Mouse (Mus musculus) B cell, adult 2 months (primary cell): ENCODE results near the gene Tgfbr2.

Experiments
- DNase-seq, 2 experiments: peaks; one replicate each; pipeline ENCODE4 v3.0.0; 2022

Tgfbr2 gene

DNA sequence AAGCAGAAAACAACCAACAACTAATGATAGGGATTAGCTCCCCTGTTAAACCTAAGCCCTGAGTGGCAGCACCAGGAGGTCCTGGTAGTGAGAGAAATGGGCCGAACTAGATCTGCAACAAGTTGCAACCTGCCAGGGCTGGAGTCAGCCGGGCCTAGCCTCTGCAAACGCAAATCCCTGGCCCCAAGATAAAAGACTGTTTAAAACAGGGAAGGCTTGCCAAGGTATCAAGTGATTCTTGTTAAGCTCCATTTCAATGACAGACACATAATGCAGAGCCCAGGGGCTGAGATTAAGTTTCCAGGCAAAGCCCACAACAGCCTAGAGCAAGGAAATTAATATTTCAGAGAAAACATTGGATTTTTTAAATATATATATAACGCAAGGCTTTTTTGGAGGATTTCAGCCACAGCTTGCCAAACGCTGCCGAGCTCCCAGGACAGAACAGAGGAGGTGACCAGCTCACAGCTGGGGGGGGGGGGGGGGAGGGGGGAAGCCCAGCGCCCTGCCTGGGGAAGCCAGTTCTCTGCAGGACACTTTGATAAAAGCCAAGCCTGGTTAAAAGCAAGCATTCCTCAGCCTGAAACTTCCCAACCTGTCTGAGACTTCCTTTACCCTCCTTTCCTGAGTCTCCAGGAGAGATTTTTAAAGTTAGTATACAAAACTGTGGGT lies 24.3 kb downstream of the Tgfbr2 start:
- no peak for DNase-seq

DNA sequence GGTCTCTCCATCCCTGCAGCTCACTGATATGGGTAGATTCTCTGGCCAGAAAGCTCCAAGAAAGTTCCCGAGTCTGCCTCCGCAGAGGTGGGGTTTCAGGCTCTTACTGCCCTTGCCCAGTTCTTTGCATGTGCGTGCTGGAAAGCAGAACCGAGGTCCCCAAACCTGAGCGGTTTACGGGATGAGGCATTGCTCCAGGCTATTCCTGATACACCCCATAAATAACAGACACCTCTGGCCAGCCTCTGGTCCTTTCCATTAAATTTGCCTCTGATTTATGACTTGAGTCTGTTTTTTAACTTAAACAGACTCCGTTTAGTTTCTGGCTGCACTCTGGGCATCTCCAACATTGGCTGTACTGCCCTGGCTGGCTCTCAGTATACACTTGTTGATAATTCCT lies 26.4 kb downstream of the Tgfbr2 start:
- no peak for DNase-seq

DNA sequence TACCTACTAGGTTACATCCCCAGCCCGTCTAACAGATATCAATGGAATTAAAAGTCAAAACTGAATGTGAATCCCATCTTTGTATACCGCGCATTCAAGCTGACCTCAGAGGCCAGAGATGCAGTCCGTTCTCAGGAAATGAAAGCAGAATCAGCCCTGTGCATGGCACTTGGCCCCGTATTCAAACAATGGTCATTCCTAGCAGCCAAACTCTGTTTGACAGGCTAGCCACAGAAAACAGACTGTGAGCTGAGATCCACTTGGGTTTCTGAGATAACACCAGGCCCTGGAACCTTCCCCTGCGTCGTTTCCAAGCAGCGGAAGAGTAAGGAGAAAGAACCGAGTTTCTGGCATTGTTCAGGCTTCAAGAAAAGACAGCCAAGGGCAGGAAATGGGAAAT lies 28.9 kb downstream of the Tgfbr2 start:
- DNase-seq: no peak

DNA sequence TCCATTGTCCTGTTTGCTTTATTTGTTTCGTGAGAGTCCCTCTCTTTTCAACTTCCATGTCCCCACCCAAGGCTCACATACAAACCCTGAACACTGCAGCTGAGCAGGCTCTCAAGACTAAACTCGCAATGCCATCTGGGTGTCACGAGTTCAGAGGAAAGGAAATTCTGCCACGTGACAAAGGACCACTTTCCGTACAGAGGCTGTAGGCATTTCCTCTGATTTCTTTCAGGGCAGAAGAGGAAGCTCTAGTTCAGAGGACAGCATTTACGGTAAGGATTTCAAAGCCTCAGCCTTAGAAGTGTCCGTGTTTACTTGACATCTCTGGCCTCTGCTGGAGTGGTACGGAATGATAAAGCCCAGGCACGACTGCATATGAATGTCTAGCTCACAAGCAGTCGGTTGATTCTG lies 29.9 kb downstream of the Tgfbr2 start:
- peak; percentile 76 to 78 for DNase-seq

DNA sequence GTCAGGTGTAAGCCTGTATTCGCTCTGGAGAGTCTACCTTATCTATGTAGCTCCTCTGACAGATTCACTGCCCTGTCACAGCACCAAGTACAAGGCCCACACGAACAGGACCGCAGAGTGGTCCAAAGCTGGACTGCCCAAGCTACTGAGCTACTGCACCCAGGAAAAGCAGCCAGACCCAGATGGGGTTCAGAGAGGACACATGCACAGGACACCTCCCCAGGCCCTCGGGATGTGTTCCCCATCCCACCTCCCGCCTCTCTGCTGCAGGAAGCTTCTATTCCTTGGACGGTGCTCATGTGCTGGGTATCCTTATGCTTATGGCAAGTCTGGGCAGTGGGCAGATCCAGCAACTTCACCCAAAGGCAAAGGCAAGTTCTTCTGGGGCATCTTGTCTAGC lies 34.7 kb downstream of the Tgfbr2 start:
- DNase-seq: no peak

DNA sequence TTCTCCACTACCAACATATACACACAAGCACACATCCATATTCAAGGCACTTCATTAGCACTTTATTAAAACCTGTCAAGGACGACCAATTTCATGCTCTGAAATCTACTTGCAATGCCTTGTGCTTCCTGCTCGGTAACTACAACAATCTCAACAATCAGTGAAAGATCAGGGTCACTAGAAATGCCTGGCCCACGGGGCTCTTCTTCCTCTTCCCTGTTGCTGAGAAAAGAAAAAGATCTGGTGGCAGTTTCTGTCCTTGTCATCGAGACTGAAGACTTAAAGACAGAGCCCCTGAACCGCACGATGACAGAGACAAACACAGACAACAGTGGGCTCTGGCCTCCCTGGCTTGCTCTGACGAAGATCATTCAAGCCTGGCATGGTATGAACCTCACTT lies 35.6 kb downstream of the Tgfbr2 start:
- DNase-seq: peak; percentile 58 to 59

DNA sequence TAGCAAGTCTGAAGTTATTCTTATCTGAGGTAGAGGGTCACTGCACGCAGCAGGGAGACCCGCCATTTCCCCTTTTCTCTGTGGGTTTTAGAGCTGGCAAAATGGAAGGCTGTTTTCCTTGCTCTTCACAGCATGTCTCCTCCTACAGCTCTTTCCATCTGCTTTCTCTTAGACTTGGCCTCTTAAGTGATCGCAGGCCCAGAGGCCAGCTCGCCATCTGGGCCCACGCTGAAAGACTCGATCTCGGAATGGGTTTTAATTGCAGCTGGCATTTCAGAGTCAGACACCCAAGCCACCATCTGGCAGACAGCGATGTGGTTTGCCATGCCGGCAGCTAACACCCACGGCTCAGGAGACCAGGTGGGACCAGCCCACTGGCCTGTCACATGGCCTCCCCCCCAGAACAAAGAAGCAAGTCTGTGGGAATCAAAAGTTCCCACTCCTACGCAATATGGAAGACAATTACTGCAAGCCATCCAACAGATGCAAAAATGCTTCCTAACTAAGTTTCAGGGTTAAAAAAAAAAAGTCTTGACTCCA lies 36.5 kb downstream of the Tgfbr2 start:
- peak; percentile 55 to 59 for DNase-seq

DNA sequence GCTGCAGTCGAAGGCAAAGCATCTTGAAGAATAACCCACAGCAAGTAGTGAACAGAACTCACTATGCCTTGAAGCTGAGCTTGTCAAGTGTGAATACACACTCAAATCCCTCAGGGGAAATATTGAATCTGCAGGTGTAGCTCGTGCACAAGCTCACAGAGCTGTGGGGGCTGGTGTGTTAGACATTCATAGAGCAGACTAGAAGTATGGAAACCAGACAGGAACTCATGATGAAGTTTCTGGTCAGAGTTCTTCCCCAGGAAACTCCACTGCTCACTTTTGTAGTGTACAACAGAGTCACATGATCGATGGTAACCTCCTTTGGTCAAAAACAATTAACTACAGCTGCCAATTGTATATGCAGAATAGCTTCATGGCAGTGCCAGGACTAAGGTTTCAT lies 37.5 kb downstream of the Tgfbr2 start:
- no peak for DNase-seq

DNA sequence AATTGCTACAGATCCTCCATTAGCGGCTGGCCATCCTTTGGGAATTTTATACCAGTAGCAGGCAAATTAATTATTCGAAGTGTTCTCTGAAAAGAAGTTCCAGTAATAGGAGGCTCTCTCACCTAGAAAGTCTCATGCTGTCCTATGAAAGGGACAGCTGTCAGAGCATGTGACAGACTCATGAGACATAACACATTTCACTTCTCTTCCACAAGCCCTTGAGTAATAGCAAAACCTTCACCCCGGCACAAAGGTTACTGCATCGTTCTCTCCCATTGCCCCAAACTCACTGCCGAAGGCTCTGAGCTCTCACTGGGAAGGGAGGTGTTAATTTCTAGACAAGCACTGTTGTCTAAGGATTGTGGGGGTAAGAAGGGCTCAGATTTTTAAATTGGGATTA lies 38.3 kb downstream of the Tgfbr2 start:
- peak in 1 of 2 experiments; percentile 36 for DNase-seq

DNA sequence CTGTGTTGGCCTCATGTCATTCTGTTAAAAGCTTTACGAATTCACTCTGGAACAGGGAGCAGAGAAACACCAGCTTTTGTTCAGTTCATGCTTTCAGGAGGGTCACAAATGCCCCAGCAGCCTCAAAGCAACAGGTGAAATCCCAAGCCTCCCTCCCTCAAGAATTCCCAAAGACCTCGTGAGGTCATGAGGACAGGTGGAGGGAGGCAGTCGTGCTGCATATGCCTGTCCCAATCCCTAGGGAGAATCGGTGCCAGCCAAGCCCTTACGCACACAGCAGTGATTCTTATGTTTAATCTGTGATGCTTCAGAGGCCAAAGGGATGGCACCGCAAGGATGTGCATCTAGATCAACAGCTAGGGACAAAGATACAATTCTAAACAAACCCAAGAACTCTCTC lies 39.0 kb downstream of the Tgfbr2 start:
- no peak for DNase-seq

DNA sequence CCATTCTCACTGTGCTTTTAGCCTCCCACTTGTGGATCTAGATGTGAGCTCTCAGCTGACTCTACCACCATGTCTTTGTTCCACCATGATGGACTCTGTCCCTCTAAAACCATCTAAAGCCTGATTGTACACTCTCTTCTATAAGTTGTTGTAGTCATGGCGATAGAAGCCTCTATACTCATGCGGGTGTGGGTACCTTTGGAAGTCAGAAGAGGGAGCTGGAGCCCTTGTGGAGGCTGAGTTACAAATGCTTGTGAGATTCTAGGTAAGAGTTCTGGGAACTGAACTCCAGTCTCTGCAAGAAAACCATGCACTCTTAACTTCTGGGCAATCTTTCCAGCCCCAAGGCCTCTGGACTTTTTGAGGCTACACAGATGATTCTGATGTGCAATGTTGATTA lies 40.7 kb downstream of the Tgfbr2 start:
- DNase-seq: peak in 1 of 2 experiments; percentile 36

DNA sequence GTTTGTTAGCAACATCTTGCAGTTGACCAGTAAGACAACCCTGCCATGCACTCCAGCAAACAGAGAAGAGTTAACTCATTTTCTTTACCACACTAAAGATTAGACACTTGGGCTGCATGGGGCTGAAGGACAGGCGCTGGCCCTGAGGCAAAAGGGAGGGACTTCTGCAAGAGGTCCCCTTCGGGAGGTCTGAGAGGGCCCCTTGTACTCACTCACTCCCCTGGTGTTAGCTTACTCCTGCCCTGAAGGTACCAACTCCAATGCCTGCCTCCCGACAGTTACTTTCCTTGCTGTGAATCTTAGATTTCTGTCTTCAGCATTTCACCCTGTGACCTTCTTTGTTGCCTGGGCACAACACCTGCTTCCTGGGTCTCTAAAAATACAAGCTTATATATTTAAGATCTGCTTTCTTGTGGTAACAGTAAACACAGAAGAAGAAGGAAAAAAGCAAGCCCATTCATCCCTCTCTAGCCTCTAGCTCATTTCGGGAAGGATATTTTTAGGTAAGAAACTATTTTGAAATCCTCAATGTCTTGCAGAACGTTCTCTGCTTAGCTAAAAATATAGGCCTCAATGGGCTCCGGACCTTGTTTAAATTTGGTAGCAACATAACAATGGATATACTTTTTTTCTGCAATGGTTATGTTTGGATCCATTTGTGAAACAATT lies 41.7 kb downstream of the Tgfbr2 start:
- DNase-seq: no peak

DNA sequence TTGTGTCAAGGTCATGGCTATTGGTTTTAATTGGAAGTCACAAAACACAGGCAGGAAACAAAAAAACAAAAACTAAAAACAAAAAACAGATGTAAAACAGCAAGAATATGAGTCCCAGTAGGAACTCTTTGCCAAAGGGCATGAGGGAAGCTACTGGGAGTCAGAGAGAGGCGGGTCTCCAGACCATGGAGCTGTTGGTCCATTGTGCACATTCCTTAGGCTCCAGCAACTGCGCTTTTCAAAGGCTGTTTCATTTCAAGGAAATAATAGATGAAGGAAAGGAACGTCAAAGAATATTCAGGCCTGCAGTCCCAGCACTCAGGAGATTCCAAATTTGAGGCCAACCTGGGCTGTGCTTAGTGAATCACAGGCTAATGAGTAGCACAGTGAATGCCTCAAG lies 46.3 kb downstream of the Tgfbr2 start:
- DNase-seq: no peak

DNA sequence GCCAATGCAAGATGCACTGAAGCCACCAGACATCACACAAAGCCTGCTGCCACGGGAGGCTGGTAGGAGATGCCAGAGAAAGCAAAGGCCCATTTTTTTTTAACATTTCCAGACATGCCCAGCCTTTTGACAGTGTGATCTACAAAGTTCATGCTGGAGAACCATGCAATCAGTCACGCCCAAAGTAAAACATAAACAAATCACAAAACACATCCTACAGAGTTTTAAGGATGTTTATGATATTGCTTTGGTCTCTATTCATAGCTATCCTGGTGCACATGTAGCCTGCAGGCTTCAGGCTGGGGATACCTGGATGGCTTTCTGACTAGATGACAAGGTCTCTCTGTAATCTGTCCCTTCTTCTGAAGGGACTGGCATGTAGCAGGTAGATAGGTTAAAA lies 46.8 kb downstream of the Tgfbr2 start:
- no peak for DNase-seq

DNA sequence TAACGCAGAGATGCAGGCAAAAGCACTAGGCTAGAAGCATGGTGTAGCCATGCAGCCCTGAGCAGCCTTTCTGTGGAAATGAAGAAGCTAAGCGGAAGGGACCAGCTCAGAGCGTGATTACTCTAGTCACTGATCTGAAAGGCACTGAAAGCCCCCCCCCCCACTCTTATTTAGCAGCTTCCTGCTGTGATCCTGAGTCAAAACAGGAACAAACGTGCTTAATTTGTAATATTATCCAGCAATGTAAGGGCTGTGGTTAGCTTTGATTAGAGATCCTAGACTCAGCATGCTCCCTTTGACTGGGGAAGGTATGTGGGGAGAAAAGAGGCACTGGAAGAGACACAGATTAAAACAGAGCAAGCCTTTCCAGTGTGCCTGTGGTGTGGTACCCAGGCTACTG lies 48.7 kb downstream of the Tgfbr2 start:
- DNase-seq: no peak

DNA sequence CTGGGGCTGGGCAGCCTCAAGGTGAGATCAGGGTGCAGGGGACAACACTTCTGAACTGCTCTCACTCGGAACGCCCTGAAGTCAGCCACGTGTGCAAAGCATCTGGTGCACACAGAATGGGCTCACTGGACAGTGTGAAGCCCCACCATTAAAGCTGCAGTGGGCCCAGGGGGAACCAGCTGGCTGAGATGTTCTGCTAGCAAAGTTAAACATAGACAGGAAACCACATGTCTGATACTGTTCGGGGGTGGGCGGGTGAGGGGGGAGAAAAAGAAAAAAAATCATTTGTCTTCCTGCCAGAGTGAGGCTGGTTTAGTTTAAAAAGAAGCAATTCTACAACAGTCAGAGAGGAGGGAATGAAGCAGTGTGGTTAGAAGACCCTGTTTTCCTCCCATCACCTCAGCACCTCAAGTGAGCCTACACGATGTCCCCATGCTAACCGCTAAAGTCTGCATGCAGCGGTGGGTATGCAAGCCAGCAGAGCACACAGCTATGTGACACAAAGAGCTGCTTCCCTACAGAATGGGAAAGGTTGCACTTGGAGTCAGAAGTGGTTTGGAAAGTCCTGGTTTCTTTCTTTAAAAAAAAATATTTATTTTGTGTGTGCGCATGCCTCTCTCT lies 52.1 kb downstream of the Tgfbr2 start:
- DNase-seq: peak; percentile 52 to 55

DNA sequence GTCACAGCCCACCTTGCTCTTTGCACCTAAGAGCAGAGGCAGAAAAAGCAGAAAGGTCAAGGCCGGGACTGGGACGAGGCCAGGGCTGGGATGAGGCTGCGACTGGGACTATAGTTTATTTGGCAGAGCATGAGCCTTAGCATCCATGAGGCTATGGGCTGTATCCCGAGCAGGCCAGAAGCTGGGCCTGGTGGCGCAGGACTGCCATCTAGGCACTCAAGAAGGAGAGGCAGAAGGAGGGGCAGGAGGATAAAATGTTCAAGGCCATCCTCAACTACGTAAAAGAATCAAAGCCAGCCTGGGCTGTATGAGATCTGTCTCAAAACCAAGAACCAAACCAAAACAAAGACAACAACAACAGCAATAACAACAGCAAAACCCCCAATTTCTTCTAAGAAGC lies 52.6 kb downstream of the Tgfbr2 start:
- no peak for DNase-seq

DNA sequence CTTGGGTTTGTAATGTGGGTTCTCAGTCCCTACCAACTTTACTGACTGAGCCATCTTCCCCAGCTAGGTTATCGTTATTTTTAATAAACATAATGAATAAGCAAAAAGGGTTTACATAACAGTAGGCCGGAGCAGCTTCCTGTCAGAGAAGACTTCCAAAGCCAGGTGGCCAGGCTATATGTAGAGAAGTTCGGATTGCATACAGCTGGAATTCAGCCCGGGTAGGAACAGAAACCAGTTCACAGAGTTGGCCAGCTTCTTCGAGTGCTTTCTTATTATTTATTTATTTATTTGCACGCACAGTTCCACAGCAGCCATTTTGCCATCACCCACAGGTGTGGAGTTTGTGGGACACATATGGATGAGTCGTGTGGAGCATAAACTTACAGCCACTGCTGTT lies 53.7 kb downstream of the Tgfbr2 start:
- DNase-seq: no peak

DNA sequence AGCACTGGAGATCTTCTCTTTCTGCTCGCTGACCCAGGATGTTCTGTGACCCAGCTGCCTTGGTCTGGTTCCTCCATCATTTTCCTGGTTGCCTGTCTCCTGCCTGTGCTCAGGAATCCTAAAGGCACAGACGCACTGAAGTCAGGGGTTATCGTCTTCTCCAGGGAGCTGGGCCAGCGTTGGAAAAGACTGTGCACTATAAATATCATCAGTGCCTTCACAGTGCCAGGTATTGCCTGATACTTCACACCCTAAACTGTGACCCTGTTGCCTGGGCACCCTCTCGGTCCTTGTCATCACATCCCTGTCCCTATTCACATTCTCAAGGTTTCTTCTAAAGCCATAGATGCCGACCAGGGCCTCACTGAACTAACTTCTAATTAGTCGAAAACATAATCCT lies 55.2 kb downstream of the Tgfbr2 start:
- no peak for DNase-seq

DNA sequence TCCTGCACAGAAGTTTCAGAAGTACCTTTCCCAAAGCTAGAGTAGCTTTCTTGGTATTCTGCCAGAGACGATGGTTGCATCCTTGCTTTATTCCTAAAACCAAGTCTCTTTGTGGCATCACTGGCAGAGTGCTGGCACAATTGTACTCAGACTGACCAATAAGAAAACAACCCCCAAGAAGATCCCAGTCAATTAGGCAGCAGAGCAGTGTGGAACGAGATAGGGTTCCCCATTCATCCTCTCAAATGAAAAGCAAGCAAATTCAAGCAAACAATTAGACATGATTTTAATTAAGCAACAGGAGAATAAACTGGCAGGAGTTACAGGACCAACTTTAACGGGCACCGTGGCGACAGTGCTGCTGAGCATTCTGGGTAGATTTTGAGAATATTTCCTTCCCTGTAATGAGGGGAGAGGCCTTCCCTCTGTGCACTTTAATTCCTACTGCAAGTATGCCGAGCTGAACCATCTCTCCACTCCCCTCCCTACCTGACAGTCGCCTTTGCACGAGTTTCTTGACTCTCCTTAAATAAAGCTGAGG lies 56.8 kb downstream of the Tgfbr2 start:
- no peak for DNase-seq

DNA sequence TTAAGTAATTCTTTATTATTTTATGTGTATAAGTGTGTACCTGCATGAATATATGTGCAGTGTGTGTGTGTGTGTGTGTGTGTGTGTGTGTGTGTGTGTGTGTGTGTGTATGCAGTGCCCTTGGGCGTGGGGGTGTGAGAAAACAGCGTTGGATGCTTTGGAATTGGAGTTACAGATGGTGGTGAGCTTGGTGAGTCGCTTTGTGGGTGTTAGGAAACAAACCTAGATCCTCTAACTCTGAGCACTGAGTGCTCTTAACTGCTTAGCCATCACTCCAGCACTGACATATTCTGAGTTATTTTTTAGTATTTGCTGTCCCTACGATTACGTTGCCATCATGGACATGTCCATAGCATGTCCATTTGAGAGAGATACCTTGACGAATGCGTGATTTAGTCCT lies 59.3 kb downstream of the Tgfbr2 start:
- DNase-seq: no peak

DNA sequence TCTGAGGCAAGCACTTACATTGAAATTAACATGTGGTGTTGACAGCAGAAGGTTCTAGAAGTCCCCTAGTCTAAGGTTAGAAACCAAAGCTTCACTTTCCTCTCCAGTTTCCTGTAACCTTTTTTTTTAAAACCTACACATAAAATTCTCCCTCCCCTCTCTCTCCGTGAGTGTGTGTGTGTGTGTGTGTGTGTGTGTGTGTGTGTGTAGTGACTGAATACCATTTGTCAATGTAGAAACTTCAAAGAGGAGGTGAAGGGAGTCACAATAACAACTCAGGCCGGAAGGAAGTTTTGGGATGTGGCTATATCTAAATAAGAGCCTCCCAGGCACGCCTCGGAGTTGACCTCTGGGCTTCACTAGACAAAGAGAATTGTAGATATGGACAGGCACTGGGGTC lies 60.8 kb downstream of the Tgfbr2 start:
- no peak for DNase-seq

DNA sequence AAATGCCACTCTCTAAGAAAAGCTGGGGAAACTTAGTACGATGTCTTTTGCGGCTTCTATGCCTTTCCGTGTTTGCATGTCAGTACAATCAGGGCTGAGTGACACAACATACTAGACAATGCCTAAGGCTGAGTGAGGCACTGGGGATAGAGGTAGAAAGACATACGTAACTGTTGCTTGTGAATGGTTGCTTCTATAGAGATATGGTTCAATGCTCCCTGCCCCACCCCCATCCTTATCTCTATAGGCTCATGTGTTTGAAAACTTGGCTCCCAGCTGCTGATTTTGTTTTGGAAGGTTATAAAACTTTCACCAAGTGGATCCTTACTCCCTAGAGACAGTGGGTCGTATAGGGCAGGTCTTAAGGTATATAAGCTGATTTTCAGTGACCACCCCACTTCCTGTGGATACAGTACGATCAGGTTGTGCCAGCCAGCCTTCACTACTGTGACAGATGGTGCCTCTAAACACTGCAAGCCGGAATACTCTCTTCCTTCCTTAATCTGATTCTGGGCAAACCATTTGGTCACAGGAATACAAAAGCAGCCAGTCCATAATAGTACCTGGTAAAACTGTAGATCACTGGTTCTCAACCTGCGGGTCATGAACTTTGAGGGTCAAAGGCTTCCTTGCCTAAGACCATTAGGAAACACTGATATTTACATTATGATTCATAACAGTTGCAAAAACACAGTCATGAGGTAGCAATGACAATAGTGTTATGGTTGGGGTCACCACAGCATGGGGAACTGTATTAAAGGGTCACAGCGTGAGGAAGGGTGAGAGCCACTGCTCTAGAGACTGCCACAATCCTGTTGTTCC lies 63.8 kb downstream of the Tgfbr2 start:
- no peak for DNase-seq
